Mouse (Mus musculus) forebrain, embryonic 15.5 days (tissue): ENCODE data around the gene Prkn. TPM values are rescaled to one million over a fixed set of nuclear protein-coding genes. Genes with fewer than 3 reads are reported as not detected.

Source experiments
- ATAC-seq: fragments of 200-750 bp; cut with Nextera tagmentation; replicated peaks from 2 replicates; pipeline ENCODE4 v1.8.0; 2017; ENCODE audit warnings: mild to moderate bottlenecking, moderate TSS enrichment, moderate library complexity
- H3K27ac ChIP-seq: fragments of 300-500 bp; sonication (generic); replicated peaks from 2 replicates; pipeline ENCODE4 v1.5.1; 2015; ENCODE audit warnings: mild to moderate bottlenecking, inconsistent platforms
- H3K27me3 ChIP-seq: fragments of 300-500 bp; sonication (generic); 2 replicates; pipeline ENCODE4 v1.6.1; 2015; ENCODE audit warnings: inconsistent platforms
- H3K36me3 ChIP-seq: fragments of 300-500 bp; sonication (generic); 2 replicates; pipeline ENCODE4 v1.6.1; 2015; ENCODE audit warnings: mild to moderate bottlenecking, inconsistent platforms
- H3K4me1 ChIP-seq: fragments of 300-500 bp; sonication (generic); 2 replicates; pipeline ENCODE4 v1.6.1; 2015; ENCODE audit warnings: inconsistent platforms
- H3K4me2 ChIP-seq: fragments of 300-500 bp; sonication (generic); replicated peaks from 2 replicates; pipeline ENCODE4 v1.6.1; 2015; ENCODE audit warnings: mild to moderate bottlenecking, inconsistent platforms
- H3K4me3 ChIP-seq: fragments of 300-500 bp; sonication (generic); 2 replicates; pipeline ENCODE4 v1.5.1; 2015; ENCODE audit warnings: mild to moderate bottlenecking, inconsistent platforms
- H3K9ac ChIP-seq: fragments of 300-500 bp; sonication (generic); replicated peaks from 2 replicates; pipeline ENCODE4 v1.6.1; 2015; ENCODE audit warnings: mild to moderate bottlenecking, inconsistent platforms
- H3K9me3 ChIP-seq: fragments of 300-500 bp; sonication (generic); 2 replicates; pipeline ENCODE4 v1.6.1; 2016; ENCODE audit warnings: inconsistent platforms
- WGBS: fragments of 180-500 bp; shearing (Covaris S2); methylation state at CpG from one replicate; pipeline ENCODE4 v1.1.7; 2015; ENCODE audit warnings: mixed read lengths; 5-methylcytosine and 5-hydroxymethylcytosine counted together
- polyA plus RNA-seq: library from polyadenylated mRNA; unstranded; fragments of >200 nt; fragmentation: Nextera tagmentation; extraction: Ambion mirVana; gene quantifications from 2 replicates; pipeline ENCODE4 v1.2.1, GENCODE M21; 2015

Gene Prkn
- polyA plus RNA-seq, 1 experiment from 2014 or later: 3.6 TPM

- Histone ChIP-seq H3K36me3 (no peaks in the 10 kb centered on the region), H3K4me2 (no peak overlapping the region), H3K27me3 (no peaks in the 10 kb centered on the region), H3K4me3 (no peak overlapping the region), H3K4me1 (no peaks in the 10 kb centered on the region; the same call in 1 of the 2 replicates), H3K9me3 (no peaks in the 10 kb centered on the region), H3K9ac (no peak overlapping the region), H3K27ac (no peak overlapping the region)
- 92% methylated on average over 2 of the region's 2 CpGs for WGBS
- ATAC-seq: no peak
Observed at GRCm38 (mm10) chr17:11862360-11862759, 1022.2 kb downstream of the Prkn start.

GRCm38 (mm10) chr17:11863017-11863416 lies 1022.8 kb downstream of the Prkn start:
- ATAC-seq: no peak
- WGBS: 93% methylated on average over 11 of the region's 11 CpGs

GRCm38 (mm10) chr17:11866231-11866630 lies 1026.0 kb downstream of the Prkn start:
- Histone ChIP-seq H3K36me3 (no peaks in the 10 kb centered on the region), H3K4me3 (no peak overlapping the region), H3K27ac (no peak overlapping the region), H3K4me2 (no peak overlapping the region), H3K9me3 (no peaks in the 10 kb centered on the region), H3K27me3 (no peaks in the 10 kb centered on the region), H3K9ac (no peak overlapping the region), H3K4me1 (peaks cover 5% of the 10 kb centered on the region)
- ATAC-seq: no peak
- 86% methylated on average over 3 of the region's 3 CpGs for WGBS

More at GRCm38 (mm10) chr17:11863017-11863416, 1022.8 kb downstream of the Prkn start:
- Histone ChIP-seq H3K9me3 (no peaks in the 10 kb centered on the region), H3K36me3 (no peaks in the 10 kb centered on the region), H3K4me1 (no peaks in the 10 kb centered on the region; the same call in 1 of the 2 replicates), H3K27me3 (no peaks in the 10 kb centered on the region), H3K4me3 (no peak overlapping the region), H3K9ac (no peak overlapping the region), H3K4me2 (no peak overlapping the region), H3K27ac (no peak overlapping the region)

GRCm38 (mm10) chr17:11867334-11868095 lies 1027.3 kb downstream of the Prkn start:
- no peak overlapping the region for H3K9ac ChIP-seq
- no peaks in the 10 kb centered on the region for H3K27me3 ChIP-seq
- no peaks in the 10 kb centered on the region for H3K9me3 ChIP-seq
- H3K4me3 ChIP-seq: no peak overlapping the region
- H3K4me1 ChIP-seq: peaks cover 5% of the 10 kb centered on the region
- H3K27ac ChIP-seq: no peak overlapping the region
- no peaks in the 10 kb centered on the region for H3K36me3 ChIP-seq
- H3K4me2 ChIP-seq: no peak overlapping the region
- ATAC-seq: no peak
- 83% methylated on average over 13 of the region's 13 CpGs for WGBS

GRCm38 (mm10) chr17:11870546-11870945 lies 1030.4 kb downstream of the Prkn start:
- Histone ChIP-seq H3K4me1 (peaks cover 5% of the 10 kb centered on the region), H3K27ac (no peak overlapping the region), H3K9me3 (no peaks in the 10 kb centered on the region), H3K4me2 (no peak overlapping the region), H3K36me3 (no peaks in the 10 kb centered on the region), H3K4me3 (no peak overlapping the region), H3K9ac (no peak overlapping the region), H3K27me3 (no peaks in the 10 kb centered on the region)
- ATAC-seq: no peak
- WGBS: 90% methylated on average over 10 of the region's 10 CpGs

- H3K27me3 ChIP-seq: no peaks in the 10 kb centered on the region
- H3K9me3 ChIP-seq: no peaks in the 10 kb centered on the region
- ATAC-seq: no peak
- 0 out of 2 replicates have a peak, but pooled peaks cover 2% of the 10 kb centered on the region for H3K4me1 ChIP-seq
- no peak overlapping the region for H3K4me2 ChIP-seq
- H3K36me3 ChIP-seq: no peaks in the 10 kb centered on the region
- no peak overlapping the region for H3K9ac ChIP-seq
- no peak overlapping the region for H3K4me3 ChIP-seq
- H3K27ac ChIP-seq: no peak overlapping the region
- 90% methylated on average over 2 of the region's 2 CpGs for WGBS
Observed at GRCm38 (mm10) chr17:11876240-11876639, 1036.1 kb downstream of the Prkn start.

GRCm38 (mm10) chr17:11881110-11881820 lies 1041.1 kb downstream of the Prkn start:
- Histone ChIP-seq H3K9me3 (no peaks in the 10 kb centered on the region), H3K27ac (no peak overlapping the region), H3K4me1 (0 out of 2 replicates have a peak, but pooled peaks cover 2% of the 10 kb centered on the region), H3K36me3 (no peaks in the 10 kb centered on the region), H3K4me3 (no peak overlapping the region), H3K27me3 (no peaks in the 10 kb centered on the region), H3K9ac (no peak overlapping the region), H3K4me2 (no peak overlapping the region)
- ATAC-seq: no peak
- 88% methylated on average over 5 of the region's 5 CpGs for WGBS

- no peak for ATAC-seq
- no peaks in the 10 kb centered on the region for H3K36me3 ChIP-seq
- no peaks in the 10 kb centered on the region for H3K4me1 ChIP-seq
- no peaks in the 10 kb centered on the region for H3K9me3 ChIP-seq
- H3K27ac ChIP-seq: no peak overlapping the region
- H3K4me2 ChIP-seq: no peak overlapping the region
- no peaks in the 10 kb centered on the region for H3K27me3 ChIP-seq
- 93% methylated on average over 6 of the region's 6 CpGs for WGBS
- H3K4me3 ChIP-seq: no peak overlapping the region
- no peak overlapping the region for H3K9ac ChIP-seq
Observed at GRCm38 (mm10) chr17:11885601-11886000, 1045.4 kb downstream of the Prkn start.

GRCm38 (mm10) chr17:11886963-11887362 lies 1046.8 kb downstream of the Prkn start:
- no peaks in the 10 kb centered on the region for H3K9me3 ChIP-seq
- H3K4me2 ChIP-seq: no peak overlapping the region
- H3K27me3 ChIP-seq: no peaks in the 10 kb centered on the region
- no peaks in the 10 kb centered on the region for H3K36me3 ChIP-seq
- H3K27ac ChIP-seq: no peak overlapping the region
- H3K4me1 ChIP-seq: no peaks in the 10 kb centered on the region
- 88% methylated on average over 4 of the region's 4 CpGs for WGBS
- no peak overlapping the region for H3K9ac ChIP-seq
- no peak overlapping the region for H3K4me3 ChIP-seq
- no peak for ATAC-seq

- no peak overlapping the region for H3K9ac ChIP-seq
- H3K4me3 ChIP-seq: no peak overlapping the region
- WGBS: 77% methylated on average over 12 of the region's 12 CpGs
- no peaks in the 10 kb centered on the region for H3K4me1 ChIP-seq
- no peaks in the 10 kb centered on the region for H3K27me3 ChIP-seq
- H3K27ac ChIP-seq: no peak overlapping the region
- no peaks in the 10 kb centered on the region for H3K9me3 ChIP-seq
- no peaks in the 10 kb centered on the region for H3K36me3 ChIP-seq
- ATAC-seq: no peak
- no peak overlapping the region for H3K4me2 ChIP-seq
Observed at GRCm38 (mm10) chr17:11887591-11888205, 1047.5 kb downstream of the Prkn start.

GRCm38 (mm10) chr17:11888806-11889205 lies 1048.6 kb downstream of the Prkn start:
- ATAC-seq: no peak
- H3K27ac ChIP-seq: no peak overlapping the region
- H3K9me3 ChIP-seq: no peaks in the 10 kb centered on the region
- WGBS: 87% methylated on average over 5 of the region's 5 CpGs
- no peak overlapping the region for H3K4me3 ChIP-seq
- no peak overlapping the region for H3K4me2 ChIP-seq
- H3K4me1 ChIP-seq: no peaks in the 10 kb centered on the region
- H3K27me3 ChIP-seq: no peaks in the 10 kb centered on the region
- H3K9ac ChIP-seq: no peak overlapping the region
- H3K36me3 ChIP-seq: no peaks in the 10 kb centered on the region

GRCm38 (mm10) chr17:11900300-11900699 lies 1060.1 kb downstream of the Prkn start:
- no peaks in the 10 kb centered on the region for H3K36me3 ChIP-seq
- no peaks in the 10 kb centered on the region for H3K27me3 ChIP-seq
- WGBS: 63% methylated on average over 7 of the region's 7 CpGs
- H3K4me1 ChIP-seq: 0 out of 2 replicates have a peak, but pooled peaks cover 5% of the 10 kb centered on the region
- no peaks in the 10 kb centered on the region for H3K9me3 ChIP-seq
- H3K9ac ChIP-seq: no peak overlapping the region
- H3K27ac ChIP-seq: no peak overlapping the region
- no peak for ATAC-seq
- H3K4me3 ChIP-seq: no peak overlapping the region
- H3K4me2 ChIP-seq: no peak overlapping the region
